Mouse (Mus musculus) erythroblast, adult 5-6 weeks (primary cell): ENCODE measurements at regions not wholly inside any gene's neighbourhood (a gene's known extent, or its start where the extent isn't known, plus 50 kb on each side); places are given as distances from the start of the nearest gene placed in this dataset.

ENCODE experiments used
- ATAC-seq: replicated peaks from 2 replicates; pipeline ENCODE4 v1.8.0; 2016; ENCODE audit warnings: moderate number of reproducible peaks, mild to moderate bottlenecking, moderate TSS enrichment, inconsistent platforms; ENCODE audit not compliant: poor library complexity, low FRiP score, severe bottlenecking

DNA sequence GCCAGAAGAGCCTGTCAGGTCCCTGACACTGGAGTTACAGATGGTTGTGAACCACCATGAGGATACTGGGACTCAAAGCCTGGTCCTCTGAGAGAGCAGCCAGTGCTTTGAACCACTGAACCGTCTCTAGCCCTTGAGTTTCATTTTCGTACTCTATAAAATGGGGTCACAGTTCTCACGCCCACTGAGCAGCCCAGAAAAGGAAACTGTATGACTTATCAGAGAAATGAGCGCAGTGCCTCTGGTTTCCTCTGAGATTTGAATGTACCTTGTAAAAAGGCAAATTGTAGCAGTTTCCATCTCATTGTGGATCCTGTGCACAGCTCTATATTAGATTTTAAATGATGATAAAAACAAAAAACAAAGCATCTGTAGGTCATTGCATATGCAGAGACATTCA is 108.9 kb upstream of the Spata13 start:
- ATAC-seq = no peak

DNA sequence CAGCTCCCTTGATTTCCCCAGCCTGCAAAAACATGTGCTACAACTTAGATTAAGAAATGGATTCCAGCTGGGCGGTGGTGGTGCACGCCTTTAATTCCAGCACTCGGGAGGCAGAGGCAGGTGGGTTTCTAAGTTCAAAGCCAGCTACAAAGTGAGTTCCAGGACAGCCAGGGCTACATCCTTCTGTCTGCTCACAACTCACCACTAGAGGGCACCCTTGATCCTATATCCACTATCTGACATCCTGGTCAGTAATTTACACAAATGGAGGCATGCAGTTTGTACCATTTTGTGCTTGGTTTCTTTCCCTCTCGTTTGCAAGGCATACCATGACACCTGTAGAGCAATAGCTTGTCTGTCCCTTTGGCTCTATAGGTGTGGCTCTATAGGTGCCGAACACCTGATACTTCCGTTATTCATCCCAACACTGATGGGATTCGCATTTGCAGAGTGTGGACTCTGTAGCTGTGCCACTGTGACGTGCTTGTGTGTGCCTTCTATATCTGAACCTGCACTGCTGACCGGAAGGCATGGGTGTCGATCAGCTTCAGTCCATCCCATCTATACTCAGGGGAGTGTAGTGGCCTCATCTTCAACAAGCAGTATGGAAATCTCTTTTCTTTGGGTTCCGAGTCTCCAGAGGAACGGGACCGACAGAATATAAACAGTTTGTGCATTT is 108.4 kb upstream of the Spata13 start:
- ATAC-seq = peak; percentile 86

- no peak for ATAC-seq
Measured at GRCm38 (mm10) chr14:60525979-60526378, 107.8 kb upstream of the Spata13 start.

GRCm38 (mm10) chr14:60526832-60527231 is 107.0 kb upstream of the Spata13 start:
- ATAC-seq = no peak

DNA sequence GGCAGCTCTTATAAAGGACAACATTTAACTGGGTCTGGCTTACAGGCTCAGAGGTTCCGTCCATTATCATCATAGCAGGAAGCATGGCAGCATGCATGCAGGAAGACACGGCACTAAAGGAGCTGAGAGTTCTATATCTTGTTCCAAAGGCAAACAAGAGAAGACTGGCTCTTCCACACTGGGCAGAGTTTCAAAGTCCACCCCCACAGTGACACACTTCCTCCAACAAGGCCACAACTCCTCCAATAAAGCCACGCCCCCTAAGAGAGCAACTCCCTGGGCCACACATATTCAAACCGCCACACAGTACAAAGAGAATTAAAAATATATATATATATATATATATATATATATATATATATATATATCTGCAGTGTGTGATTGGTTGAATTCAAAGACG is 105.8 kb upstream of the Spata13 start:
- no peak for ATAC-seq

- no peak for ATAC-seq
Measured at GRCm38 (mm10) chr14:60528520-60528919, 105.3 kb upstream of the Spata13 start.

DNA sequence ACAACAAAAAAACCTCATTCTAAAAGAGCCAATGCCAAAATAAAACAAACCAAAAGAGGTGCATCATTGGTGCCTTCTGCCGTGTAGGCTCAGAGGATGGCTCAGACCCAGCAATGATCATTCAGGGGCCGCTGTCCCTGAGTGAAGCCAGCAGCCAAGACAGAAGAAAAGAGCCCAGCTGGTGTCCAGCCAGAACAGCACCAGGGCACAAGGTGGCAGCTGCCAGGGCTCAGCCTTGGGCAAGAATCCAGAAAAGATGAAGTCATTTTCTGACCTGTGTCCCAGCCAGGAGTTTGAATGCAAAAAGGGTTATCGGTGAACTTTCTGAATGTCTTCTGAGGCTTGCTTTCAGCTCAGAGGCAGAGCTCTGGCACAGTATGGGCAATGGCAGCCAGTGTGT is 104.8 kb upstream of the Spata13 start:
- ATAC-seq = no peak

GRCm38 (mm10) chr14:60529646-60530347 is 104.0 kb upstream of the Spata13 start:
- no peak for ATAC-seq

- ATAC-seq = no peak
Measured at GRCm38 (mm10) chr14:60530348-60530711, 103.5 kb upstream of the Spata13 start.

DNA sequence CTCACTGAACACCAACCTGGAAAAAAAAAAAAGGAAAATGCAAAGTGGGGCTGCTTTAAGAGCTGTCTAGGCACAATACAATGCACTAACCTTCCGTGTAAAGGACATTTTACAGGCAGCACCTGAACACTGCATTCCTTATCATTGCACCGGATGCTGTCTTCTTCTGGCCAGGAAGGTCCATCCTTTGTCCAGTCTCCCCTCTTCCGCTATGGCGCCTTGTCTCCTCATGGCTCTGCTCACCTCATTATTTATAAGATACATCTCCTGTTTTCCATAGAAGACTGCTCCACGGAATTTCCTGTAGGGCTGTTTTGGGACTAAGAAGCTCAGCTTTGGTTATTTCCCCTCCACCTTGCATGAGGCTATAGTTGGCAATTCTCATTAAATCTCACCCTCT is 102.8 kb upstream of the Spata13 start:
- no peak for ATAC-seq

- ATAC-seq = no peak
Measured at GRCm38 (mm10) chr14:60531766-60532165, 102.0 kb upstream of the Spata13 start.

DNA sequence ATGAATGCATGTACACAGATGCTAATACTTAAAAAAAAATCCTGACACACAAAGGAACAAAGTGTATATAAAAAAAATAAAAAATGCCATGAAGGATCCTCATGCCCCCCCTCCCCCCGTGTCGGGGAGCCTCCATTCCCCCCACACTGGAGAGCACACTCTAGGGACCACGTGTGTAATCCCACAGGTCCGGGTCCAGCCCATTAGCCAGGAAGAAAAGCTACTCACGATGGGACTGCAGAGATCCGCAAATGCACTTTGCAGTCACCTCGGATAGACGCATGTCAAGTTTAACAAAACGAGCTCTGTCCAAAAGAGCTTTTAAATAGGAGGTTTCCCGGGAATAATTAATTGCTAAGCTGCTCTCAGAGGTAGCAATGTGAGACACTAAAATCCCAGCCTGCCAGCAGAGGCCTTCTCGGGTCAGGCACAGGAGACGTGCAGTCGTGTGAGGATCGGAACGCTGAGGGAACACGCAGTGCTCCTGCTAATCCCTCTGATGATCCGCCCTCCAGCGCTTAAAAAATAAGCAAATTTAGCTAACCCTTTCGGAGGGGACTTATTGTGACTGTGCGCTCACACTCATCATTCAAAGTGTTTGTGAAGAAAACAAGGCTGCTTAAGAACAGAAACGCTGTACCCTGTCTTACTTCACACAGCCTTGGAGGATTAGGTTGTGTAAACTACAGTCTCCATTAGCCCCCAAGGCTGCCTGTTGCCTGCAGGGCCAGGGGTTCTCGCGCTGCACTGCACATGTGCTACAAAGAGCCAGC is 100.2 kb upstream of the Spata13 start:
- no peak for ATAC-seq

GRCm38 (mm10) chr14:60539040-60539439 is 94.8 kb upstream of the Spata13 start:
- no peak for ATAC-seq

DNA sequence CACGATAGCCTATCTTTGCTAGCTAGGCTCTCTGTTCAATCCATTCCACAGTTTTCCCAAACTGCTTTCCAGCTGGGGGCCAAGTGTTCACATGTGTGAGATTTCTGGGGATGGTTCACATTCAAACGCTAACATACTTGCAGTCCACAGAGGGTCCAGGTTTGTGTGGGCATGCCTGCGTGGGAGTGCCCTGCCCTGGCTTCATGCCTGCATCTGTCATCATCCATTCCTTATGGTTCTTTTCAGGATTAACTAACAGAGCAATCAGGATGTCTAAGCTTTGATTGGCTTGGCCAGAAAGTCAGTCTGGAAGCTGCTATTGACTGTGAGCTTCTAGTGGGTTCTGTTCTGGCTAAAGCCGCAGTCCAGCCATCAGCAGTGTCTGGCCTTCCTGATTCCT is 93.7 kb upstream of the Spata13 start:
- ATAC-seq = no peak

DNA sequence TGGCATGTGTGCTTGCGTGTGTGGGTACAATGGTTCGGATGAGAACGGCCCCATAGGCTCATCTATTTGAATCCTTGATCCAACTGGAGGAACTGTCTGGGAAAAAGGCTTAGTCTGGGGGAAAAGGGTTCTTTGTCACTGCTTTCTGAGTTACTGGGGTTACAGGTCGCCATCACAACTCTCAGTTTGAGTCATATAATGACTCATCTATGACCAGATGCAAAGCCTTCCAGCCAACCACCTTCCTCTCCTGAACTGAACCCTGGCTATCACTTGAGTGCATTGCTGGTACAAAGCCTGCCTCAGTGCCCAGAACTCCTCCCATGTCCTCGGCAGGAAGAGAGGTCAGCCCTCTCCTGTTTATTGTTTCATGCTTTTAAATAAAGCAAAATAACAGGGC is 92.2 kb upstream of the Spata13 start:
- ATAC-seq = no peak

GRCm38 (mm10) chr14:60544767-60545166 is 89.0 kb upstream of the Spata13 start:
- ATAC-seq = no peak

DNA sequence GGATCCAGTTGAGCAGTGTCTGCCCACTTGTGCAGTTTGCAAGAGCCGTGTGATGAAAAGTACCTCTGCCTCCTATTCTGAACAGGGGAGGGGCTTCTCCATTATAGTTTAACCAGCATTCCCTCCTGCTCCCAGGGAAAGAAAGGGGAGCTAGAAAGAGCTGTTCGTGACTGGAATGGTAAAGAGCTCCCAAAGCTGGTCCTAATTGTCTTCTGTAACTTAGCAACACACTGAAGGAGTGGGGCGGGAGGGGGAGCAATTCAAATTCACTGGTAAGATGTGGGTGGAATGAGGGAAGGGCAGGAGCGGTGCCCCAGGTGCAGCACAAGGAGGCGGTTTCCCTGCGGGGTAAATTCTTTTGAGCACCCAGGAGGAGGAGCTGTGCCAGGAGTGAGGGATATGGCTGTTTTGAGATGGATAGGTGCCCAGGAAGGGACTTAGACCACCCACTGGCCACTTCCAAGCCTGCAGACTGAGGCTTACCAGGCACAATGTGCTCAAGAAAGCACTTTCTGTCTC is 79.5 kb upstream of the Spata13 start:
- ATAC-seq = no peak

DNA sequence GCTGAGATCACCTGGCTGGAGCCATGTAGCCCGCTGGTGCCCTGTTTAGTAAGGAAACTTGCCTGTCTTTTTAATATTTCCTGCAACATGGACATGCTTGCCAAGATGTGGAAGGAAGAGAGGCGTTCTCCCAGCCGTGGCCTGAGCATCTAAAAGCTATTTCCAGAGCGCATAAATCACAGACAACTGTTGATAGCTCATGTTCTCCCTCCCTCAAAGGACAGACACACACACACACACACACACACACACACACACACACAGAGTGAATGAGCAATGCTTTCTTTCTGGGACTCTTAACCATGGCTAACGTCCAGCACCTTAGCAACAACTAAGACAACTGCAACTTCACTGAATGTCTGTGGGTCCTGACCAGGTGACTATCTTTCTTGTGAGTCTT is 77.3 kb upstream of the Spata13 start:
- ATAC-seq = no peak

DNA sequence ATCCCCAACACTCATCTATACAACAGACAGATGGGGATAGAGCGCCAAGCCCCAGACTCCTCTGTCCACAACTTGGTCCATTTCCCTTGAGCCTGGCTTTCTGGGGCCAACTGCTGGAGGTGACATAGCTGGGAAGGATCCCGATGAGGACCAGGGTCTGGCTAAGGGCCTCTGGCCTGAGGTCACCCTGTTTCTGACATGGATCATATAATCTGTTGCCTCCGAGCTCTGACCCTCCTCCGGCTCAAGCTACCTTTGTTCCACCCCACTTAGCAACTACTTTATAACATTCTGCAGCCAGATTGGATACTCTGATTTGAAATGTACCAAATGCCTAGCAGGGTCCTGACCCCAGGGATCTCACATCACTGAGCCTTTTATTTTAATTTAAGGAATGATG is 76.8 kb upstream of the Spata13 start:
- ATAC-seq = no peak

DNA sequence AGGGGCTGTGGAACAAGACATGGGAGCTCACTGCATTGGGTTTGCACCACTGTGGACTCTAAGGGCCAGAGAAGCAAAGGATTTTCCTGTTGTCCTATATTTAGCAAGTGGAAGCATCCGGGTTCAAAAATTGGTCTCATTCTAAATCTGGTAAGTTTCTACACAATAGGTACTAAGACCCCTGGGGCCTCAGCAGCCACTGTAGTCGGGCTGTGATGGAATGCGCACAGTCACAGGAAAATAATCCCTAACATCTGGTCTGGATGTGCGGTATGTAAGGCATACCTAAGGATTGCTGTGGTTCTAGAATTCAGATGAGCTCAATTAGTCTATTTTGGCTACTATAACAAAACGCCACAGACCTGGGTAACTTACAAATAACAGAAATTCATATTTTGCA is 74.4 kb upstream of the Spata13 start:
- ATAC-seq = no peak
